Mouse (Mus musculus): Measurements from ENCODE around the gene Egln1.

DNA sequence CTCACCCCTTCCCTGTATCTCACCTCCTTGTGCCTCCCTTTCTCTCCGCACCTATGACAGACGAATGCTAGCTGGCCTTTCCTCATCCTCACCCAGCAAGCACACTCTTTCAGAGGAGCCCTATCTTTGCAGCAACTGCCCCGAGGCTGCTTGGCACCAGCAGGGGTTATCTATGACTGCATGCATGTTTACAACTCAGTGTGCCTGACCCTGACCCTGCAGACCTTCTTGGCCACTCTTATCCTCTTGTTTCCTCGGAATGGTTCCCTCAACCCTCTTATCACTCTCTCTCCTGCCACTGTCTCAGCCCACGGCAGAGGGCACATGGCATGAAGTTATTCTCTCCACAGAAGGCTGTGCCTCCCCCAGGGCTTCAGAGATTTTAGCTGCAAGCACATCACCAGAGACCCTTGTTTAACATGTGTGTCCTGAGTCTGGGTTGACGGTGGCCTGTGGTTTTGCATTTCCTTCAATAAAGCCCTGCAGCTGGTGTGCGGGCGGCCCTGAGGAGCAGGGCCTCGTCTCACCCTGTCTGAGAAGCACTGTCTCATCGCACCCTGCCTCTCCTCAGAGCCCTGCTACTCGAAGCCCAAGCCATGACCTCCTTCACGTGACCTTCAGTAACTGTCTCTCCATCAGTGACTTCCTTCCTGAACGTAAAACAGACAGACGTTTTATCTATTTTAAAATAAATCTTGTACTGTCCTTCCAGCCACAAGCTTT is 23.4 kb downstream of the Egln1 start:
- TF ChIP-seq CTCF (IDR thresholded peaks at IDR 0.05; ENCODE audit: control insufficient read depth, insufficient read depth, insufficient replicate concordance, low read depth, low read length): no peak
- TF ChIP-seq POLR2A (IDR thresholded peaks at IDR 0.05; ENCODE audit: control insufficient read depth, low read depth, low read length): no peak

All from testis, adult 2 months (tissue).